Mouse (Mus musculus) cortical plate, adult 2 months (tissue): Measurements from ENCODE around the gene Fam184b.

Experiments used
- CTCF ChIP-seq: fragments of 200-500 bp; IDR thresholded peaks from 2 replicates; pipeline ENCODE4 v1.5.1; 2011; ENCODE audit warnings: mild to moderate bottlenecking, control low read depth, low read length; ENCODE audit not compliant: insufficient read depth; ENCODE audit errors: extremely low read depth
- POLR2A ChIP-seq: fragments of 200-500 bp; IDR thresholded peaks from 2 replicates; pipeline ENCODE4 v1.6.1; 2011; ENCODE audit warnings: mild to moderate bottlenecking, low read length, control low read depth; ENCODE audit not compliant: insufficient read depth; ENCODE audit errors: extremely low read depth

GRCm38 (mm10) chr5:45639715-45640092 lies 290 bp upstream of the Fam184b start:
- TF ChIP-seq CTCF: no peak
- no peak for TF ChIP-seq POLR2A
